Mouse (Mus musculus): ENCODE data around the gene Map1lc3b.

- TF ChIP-seq POLR2A (IDR thresholded peaks at IDR 0.05; ENCODE audit: borderline replicate concordance, low read depth, low read length) (no peak), CTCF (IDR thresholded peaks at IDR 0.05; ENCODE audit: low read depth, low read length) (no peak)
Measured at GRCm38 (mm10) chr8:121578676-121579451, 11.3 kb upstream of the Map1lc3b start, which contains the start of gene Fbxo31.
